Mouse (Mus musculus) G1E (cell line): Measurements from ENCODE around the gene Gse1.

Source experiments
- CTCF ChIP-seq: IDR thresholded peaks from 2 replicates; pipeline ENCODE4 v1.5.1; 2012; ENCODE audit warnings: low read depth, low read length, inconsistent platforms, mixed read lengths
- GATA1 ChIP-seq: IDR thresholded peaks from 2 replicates; pipeline ENCODE4 v1.6.1; 2012; ENCODE audit warnings: borderline replicate concordance, low read length, inconsistent platforms, mixed read lengths
- GATA2 ChIP-seq: IDR thresholded peaks from 2 replicates; pipeline ENCODE4 v1.6.1; 2012; ENCODE audit warnings: low read depth, low read length, inconsistent platforms, borderline replicate concordance
- POLR2AphosphoS5 ChIP-seq: IDR thresholded peaks from 2 replicates; pipeline ENCODE4 v1.6.1; 2012; ENCODE audit warnings: low read depth, low read length, inconsistent platforms; ENCODE audit not compliant: insufficient replicate concordance
- TAL1 ChIP-seq: conservative IDR thresholded peaks from 2 replicates; pipeline ENCODE4 v1.6.1; 2012; ENCODE audit warnings: low read depth, low read length, inconsistent platforms, mixed read lengths

- TF ChIP-seq POLR2AphosphoS5 (no peak), CTCF (no peak), TAL1 (no peak), GATA1 (no peak), GATA2 (no peak)
These were observed 239.3 kb downstream of the Gse1 start for GRCm38 (mm10) chr8:120467598-120467997.
